ENCODE assay signal across 8 mouse cellular contexts in the genomic region with DNA sequence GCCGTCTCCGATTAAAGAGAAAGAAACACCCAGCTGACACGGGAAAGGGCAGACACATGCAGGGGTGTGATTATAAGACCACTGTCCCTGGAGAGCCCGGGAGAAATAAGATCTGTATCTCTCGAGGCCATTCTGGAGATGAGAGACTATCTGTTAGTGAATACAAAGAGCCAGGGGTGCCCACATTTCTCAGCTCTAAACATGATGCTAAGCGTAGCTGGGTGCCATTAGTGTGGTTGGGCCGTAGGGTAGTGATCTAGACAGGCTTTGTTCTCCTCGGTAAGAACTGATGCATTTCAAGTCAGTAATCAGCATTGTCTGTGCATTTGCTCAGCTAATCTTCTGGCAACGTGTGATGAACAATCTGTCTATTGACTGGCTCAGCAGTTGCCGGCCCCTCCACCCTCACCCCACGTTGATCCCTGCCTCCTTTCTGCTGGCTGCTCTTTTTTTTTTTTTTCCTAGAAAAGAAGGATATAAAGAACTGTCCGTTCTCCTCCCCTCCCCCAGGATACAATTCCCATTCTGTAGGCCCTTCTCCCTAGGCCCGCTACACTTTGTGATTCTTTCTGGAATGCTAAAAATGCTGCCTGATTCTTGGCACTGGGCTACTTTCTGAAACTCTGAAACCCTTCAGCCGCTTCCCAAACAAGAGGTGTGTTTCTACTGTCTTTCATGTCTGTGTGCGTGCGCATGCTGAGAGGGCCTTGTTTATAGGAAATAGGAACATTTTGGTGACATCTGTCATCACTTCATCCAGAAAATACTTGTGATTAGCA.
DNase-seq lines count a peak whose midpoint lies in the region; ATAC-seq and TF ChIP-seq lines count a peak whose summit lies in the region.

No protein-coding gene starts in this region.

- H3K27me3 ChIP-seq in forebrain, embryonic 16.5 days (replicated peaks; ENCODE audit: control insufficient read depth, insufficient read depth, low read length), result no peaks in the 10 kb centered on the region
- H3K27me3 ChIP-seq in limb, embryonic 13.5 days, result no peaks in the 10 kb centered on the region

- H3K4me3 ChIP-seq in ES-E14 (ENCODE audit: insufficient read depth in 1 of 2, low read depth in 1 of 2, low read length in 2 of 2, poor library complexity in 1 of 2, severe bottlenecking in 1 of 2), result no peak overlapping the region
- H3K4me3 ChIP-seq in forebrain, embryonic 16.5 days (replicated peaks; ENCODE audit: low read length), result no peak overlapping the region
- H3K4me3 ChIP-seq in limb, embryonic 13.5 days, result no peak overlapping the region

- peak; percentile 54 for DNase-seq in ES-E14 (ENCODE audit: low read depth, low spot score)
- DNase-seq in cerebellum, adult 11 months, result peak; percentile 24
- DNase-seq in retina, embryonic 14.5 days (ENCODE audit: low spot score), result peak; percentile 77
- no peak for DNase-seq in spleen, postnatal 4 days (ENCODE audit: low spot score in 2 of 2)
- no peak for DNase-seq in frontal cortex, postnatal 14 days (ENCODE audit: low spot score in 2 of 2)

- H3K4me2 ChIP-seq in forebrain, embryonic 16.5 days (ENCODE audit: low read length), result peak overlapping the region; percentile 1
- H3K4me2 ChIP-seq in limb, embryonic 13.5 days (replicated peaks), result peak overlapping the region; percentile 31

- H3K27ac ChIP-seq in ES-E14 (ENCODE audit: insufficient read depth, low read depth, low read length, poor library complexity, severe bottlenecking), result peak overlapping the region; percentile 80; the same call in 1 of the 2 replicates
- peak overlapping the region; percentile 71 for H3K27ac ChIP-seq in forebrain, embryonic 16.5 days (ENCODE audit: low read length)
- H3K27ac ChIP-seq in limb, embryonic 13.5 days, result no peak overlapping the region

- no peaks in the 10 kb centered on the region for H3K9me3 ChIP-seq in ES-E14 (ENCODE audit: control insufficient read depth, insufficient read depth, low read depth, low read length)
- no peaks in the 10 kb centered on the region for H3K9me3 ChIP-seq in forebrain, embryonic 16.5 days (ENCODE audit: control insufficient read depth, low read length)
- H3K9me3 ChIP-seq in limb, embryonic 13.5 days, result no peaks in the 10 kb centered on the region

- in situ Hi-C loops in ES-E14 (cut with MboI; ENCODE audit: low sequenced_read_pairs in 2 of 2, unreplicated experiment in 2 of 2), result no loop called here

- peak; percentile 87 for ATAC-seq in forebrain, embryonic 16.5 days
- peak; percentile 57; the same call in 1 of the 2 replicates for ATAC-seq in limb, embryonic 13.5 days (ENCODE audit: low FRiP score, low read depth)
- ATAC-seq in erythroblast, adult 5-6 weeks (replicated peaks; ENCODE audit: low FRiP score, poor library complexity, severe bottlenecking), result no peak

- peaks cover 3 to 8% of the 10 kb centered on the region in 2 experiments; a peak in 3 of 4 replicates for H3K4me1 ChIP-seq in ES-E14 (ENCODE audit: control insufficient read depth in 2 of 2, insufficient read depth in 2 of 2, low read length in 2 of 2, poor library complexity in 1 of 2)
- peaks cover 10% of the 10 kb centered on the region for H3K4me1 ChIP-seq in forebrain, embryonic 16.5 days (replicated peaks; ENCODE audit: control insufficient read depth, insufficient read depth, low read length)
- H3K4me1 ChIP-seq in limb, embryonic 13.5 days, result peaks cover 12% of the 10 kb centered on the region

- no peaks in the 10 kb centered on the region for H3K36me3 ChIP-seq in ES-E14 (ENCODE audit: control insufficient read depth, insufficient read depth, low read length, poor library complexity, severe bottlenecking)
- no peaks in the 10 kb centered on the region for H3K36me3 ChIP-seq in forebrain, embryonic 16.5 days (ENCODE audit: control insufficient read depth, insufficient read depth)
- H3K36me3 ChIP-seq in limb, embryonic 13.5 days, result no peaks in the 10 kb centered on the region

- no peak overlapping the region for H3K9ac ChIP-seq in ES-E14 (ENCODE audit: insufficient read depth, low read depth, low read length, poor library complexity, severe bottlenecking)
- peak overlapping the region; percentile 24; the same call in 1 of the 2 replicates for H3K9ac ChIP-seq in forebrain, embryonic 16.5 days (replicated peaks; ENCODE audit: low read depth, low read length)
- H3K9ac ChIP-seq in limb, embryonic 13.5 days, result no peak overlapping the region

- 4% methylated on average over 16 of the region's 16 CpGs for WGBS in forebrain, embryonic 16.5 days
- WGBS in limb, embryonic 13.5 days, result 20% methylated on average over 16 of the region's 16 CpGs

TF ChIP-seq in ES-E14, 5 proteins besides CTCF, POLR2A, EP300 and RAD21:
- no peak for TF ChIP-seq HCFC1 (IDR thresholded peaks at IDR 0.05; ENCODE audit: borderline replicate concordance, insufficient read depth, low read length)
- peak; percentile 93 for TF ChIP-seq ZNF384 (IDR thresholded peaks at IDR 0.05; ENCODE audit: low read depth, low read length)
- TF ChIP-seq CHD2 (IDR thresholded peaks at IDR 0.05; ENCODE audit: low read depth, low read length), result peak; percentile 52; the same call in 1 of the 2 replicates
- no peak for TF ChIP-seq ZC3H11A (IDR thresholded peaks at IDR 0.05; ENCODE audit: borderline replicate concordance, low read depth, low read length)
- no peak for TF ChIP-seq MAFK (IDR thresholded peaks at IDR 0.05; ENCODE audit: insufficient read depth, low read depth, low read length)

Comparison
In these comparisons a context has a peak if more than half of its experiments do, and no peak if none do; other contexts are left out.
1. DNase-seq: peak in ES-E14 (single experiment), cerebellum, adult 11 months (single experiment) and retina, embryonic 14.5 days (single experiment); none in spleen, postnatal 4 days (0 of 2) and frontal cortex, postnatal 14 days (0 of 2).